Mouse (Mus musculus): ENCODE data around the gene Thrap3. TPM values are rescaled to one million over a fixed set of nuclear protein-coding genes. Genes with fewer than 3 reads are reported as not detected.

Thrap3 gene
- polyA plus RNA-seq, 1 experiment = 382 TPM

DNA sequence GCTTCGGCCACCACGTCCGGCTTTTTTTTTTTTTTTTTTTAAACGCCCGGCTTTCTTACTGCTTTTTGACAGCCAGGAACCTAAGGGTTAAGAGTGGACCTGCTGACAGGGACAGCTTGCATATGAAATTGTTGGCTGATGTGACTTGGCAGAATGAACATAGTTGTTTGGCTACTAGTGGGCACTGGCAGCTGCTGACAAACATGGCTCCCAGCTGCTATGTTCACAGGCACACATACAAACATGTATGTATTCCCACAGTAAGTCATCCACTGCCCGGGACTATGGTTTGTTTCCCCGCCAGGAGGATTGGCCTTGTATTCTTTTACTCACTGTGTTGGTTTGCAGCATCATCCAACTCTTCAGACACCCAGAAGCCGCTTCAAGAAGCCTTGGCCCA is 85.4 kb downstream of the Thrap3 start:
- H3K27ac ChIP-seq (ENCODE audit: insufficient read depth, low read length) = no peak overlapping the region
- no peak for TF ChIP-seq POLR2A (IDR thresholded peaks at IDR 0.05; ENCODE audit: low read depth, low read length)
- TF ChIP-seq CTCF (IDR thresholded peaks at IDR 0.05; ENCODE audit: borderline replicate concordance, insufficient read depth, low read length) = no peak
- no peak overlapping the region for H3K4me3 ChIP-seq (ENCODE audit: insufficient read depth, low read length)
- peaks cover 16% of the 10 kb centered on the region for H3K4me1 ChIP-seq (ENCODE audit: control insufficient read depth, insufficient read depth, low read length)

DNA sequence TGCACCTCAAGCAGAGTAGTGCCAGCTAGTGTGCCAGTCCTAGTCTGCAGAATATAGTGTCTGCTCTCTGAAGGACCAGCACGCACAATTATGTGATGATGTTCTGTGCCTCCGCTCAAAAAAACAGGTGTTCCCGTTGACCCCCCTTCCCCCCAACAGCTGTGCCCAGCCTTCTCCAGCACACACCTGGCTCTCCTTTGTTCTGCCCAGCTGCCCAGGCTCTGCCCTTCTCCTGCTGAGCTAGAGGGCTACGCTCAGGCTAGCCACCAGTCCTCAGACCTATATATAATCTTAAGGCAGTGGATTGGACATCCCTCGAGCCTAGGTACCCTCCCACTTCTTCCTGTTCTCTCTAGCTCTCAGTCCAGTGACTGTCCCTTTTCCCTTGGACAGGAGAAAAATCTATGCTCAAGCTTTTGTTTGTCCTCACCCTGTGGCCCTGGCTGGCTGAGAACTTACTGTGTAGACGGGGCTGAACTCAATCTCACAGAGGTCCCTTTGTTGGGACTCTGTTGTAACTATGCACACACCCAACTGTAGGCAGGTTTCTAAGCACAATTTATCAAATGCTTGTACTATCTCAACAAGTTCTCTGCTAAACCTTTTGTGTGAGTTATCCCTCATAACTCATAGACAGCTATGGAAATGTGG is 86.6 kb downstream of the Thrap3 start:
- TF ChIP-seq POLR2A (IDR thresholded peaks at IDR 0.05; ENCODE audit: low read depth, low read length) (no peak), CTCF (IDR thresholded peaks at IDR 0.05; ENCODE audit: borderline replicate concordance, insufficient read depth, low read length) (no peak)
- H3K27ac ChIP-seq (ENCODE audit: insufficient read depth, low read length) = no peak overlapping the region
- peaks cover 22% of the 10 kb centered on the region for H3K4me1 ChIP-seq (ENCODE audit: control insufficient read depth, insufficient read depth, low read length)
- no peak overlapping the region for H3K4me3 ChIP-seq (ENCODE audit: insufficient read depth, low read length)

DNA sequence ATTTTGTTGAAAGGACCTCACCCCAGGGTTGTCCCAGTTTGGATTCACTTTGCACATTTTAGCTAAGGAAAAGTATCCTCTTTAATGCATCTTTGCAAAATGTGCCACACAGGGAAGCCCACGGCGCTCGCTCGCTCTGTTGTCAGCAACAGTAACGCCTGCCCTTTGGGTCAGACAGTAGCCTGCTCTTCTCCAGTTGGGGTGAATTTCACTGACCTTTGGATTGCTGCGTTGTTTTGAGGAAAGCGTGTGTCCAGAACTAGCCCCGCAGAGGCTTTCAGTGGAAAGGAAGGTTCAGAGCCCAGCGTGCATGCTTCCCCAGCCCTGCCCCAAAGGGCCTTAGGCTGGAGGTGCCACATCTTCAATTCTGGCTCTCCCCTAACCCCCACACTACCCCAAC is 87.1 kb downstream of the Thrap3 start:
- no peak for TF ChIP-seq CTCF (IDR thresholded peaks at IDR 0.05; ENCODE audit: borderline replicate concordance, insufficient read depth, low read length)
- TF ChIP-seq POLR2A (IDR thresholded peaks at IDR 0.05; ENCODE audit: low read depth, low read length) = no peak
- H3K27ac ChIP-seq (ENCODE audit: insufficient read depth, low read length) = no peak overlapping the region

More for the DNA sequence above, 87.1 kb downstream of the Thrap3 start:
- Histone ChIP-seq H3K4me3 (ENCODE audit: insufficient read depth, low read length) (no peak overlapping the region), H3K4me1 (ENCODE audit: control insufficient read depth, insufficient read depth, low read length) (peaks cover 24% of the 10 kb centered on the region)

Other genes starting within 250 kb of the Thrap3 start
- 0.26 TPM in 1 of 2 replicates, not detected in the other for gene Csf3r, start 178.2 kb downstream of the Thrap3 start, polyA plus RNA-seq (2011; ENCODE audit: insufficient read length, low read depth, missing spikeins)
- gene Mrps15, start 155.8 kb downstream of the Thrap3 start, polyA plus RNA-seq (2011; ENCODE audit: insufficient read length, low read depth, missing spikeins) = 72.2 and 72.6 TPM in 2 replicates
- 5.0 and 8.1 TPM in 2 replicates for gene Oscp1, start 144.2 kb downstream of the Thrap3 start, polyA plus RNA-seq (2011; ENCODE audit: insufficient read length, low read depth, missing spikeins)
- gene Lsm10, start 106.1 kb downstream of the Thrap3 start, polyA plus RNA-seq (2011; ENCODE audit: insufficient read length, low read depth, missing spikeins) = 34.3 and 38.7 TPM in 2 replicates
- 26.4 and 34.1 TPM in 2 replicates for gene Stk40, start 98.8 kb downstream of the Thrap3 start, polyA plus RNA-seq (2011; ENCODE audit: insufficient read length, low read depth, missing spikeins)
- gene Eva1b, start 55.0 kb downstream of the Thrap3 start, polyA plus RNA-seq (2011; ENCODE audit: insufficient read length, low read depth, missing spikeins) = 41.0 and 53.7 TPM in 2 replicates
- 2.5 and 3.8 TPM in 2 replicates for gene Sh3d21, start 39.3 kb downstream of the Thrap3 start, polyA plus RNA-seq (2011; ENCODE audit: insufficient read length, low read depth, missing spikeins)
- gene Map7d1, start 53.6 kb upstream of the Thrap3 start, polyA plus RNA-seq (2011; ENCODE audit: insufficient read length, low read depth, missing spikeins) = 83.0 and 98.9 TPM in 2 replicates
- gene Trappc3, start 59.6 kb upstream of the Thrap3 start, polyA plus RNA-seq (2011; ENCODE audit: insufficient read length, low read depth, missing spikeins) = 96.6 and 102 TPM in 2 replicates
- gene Col8a2, start 84.0 kb upstream of the Thrap3 start, polyA plus RNA-seq (2011; ENCODE audit: insufficient read length, low read depth, missing spikeins) = 7.7 and 40.4 TPM in 2 replicates
- 15.9 and 16.7 TPM in 2 replicates for gene Adprhl2, start 118.9 kb upstream of the Thrap3 start, polyA plus RNA-seq (2011; ENCODE audit: insufficient read length, low read depth, missing spikeins)
- gene Tekt2, start 122.9 kb upstream of the Thrap3 start, polyA plus RNA-seq (2011; ENCODE audit: insufficient read length, low read depth, missing spikeins) = 3.1 and 3.9 TPM in 2 replicates
- gene Ago3, start 226.8 kb upstream of the Thrap3 start, polyA plus RNA-seq (2011; ENCODE audit: insufficient read length, low read depth, missing spikeins) = 18.0 and 22.7 TPM in 2 replicates

Measured in embryonic fibroblast, embryonic 13.5 days (primary cell).